Mouse (Mus musculus) heart, embryonic 15.5 days (tissue): ENCODE data around the gene Gpr37l1. TPM values are rescaled to one million over a fixed set of nuclear protein-coding genes. Genes with fewer than 3 reads are reported as not detected.

Source experiments
- ATAC-seq: fragments of 200-750 bp; cut with Nextera tagmentation; replicated peaks from 2 replicates; pipeline ENCODE4 v1.8.0; 2017; ENCODE audit warnings: low read depth, moderate TSS enrichment; ENCODE audit not compliant: insufficient number of reproducible peaks, insufficient read depth, low FRiP score
- H3K27ac ChIP-seq: fragments of 300-500 bp; sonication (generic); 2 replicates; pipeline ENCODE4 v1.5.1; 2015; ENCODE audit warnings: mild to moderate bottlenecking, inconsistent platforms
- H3K27me3 ChIP-seq: fragments of 300-500 bp; sonication (generic); 2 replicates; pipeline ENCODE4 v1.6.1; 2015; ENCODE audit warnings: inconsistent platforms
- H3K36me3 ChIP-seq: fragments of 300-500 bp; sonication (generic); 2 replicates; pipeline ENCODE4 v1.6.1; 2015; ENCODE audit warnings: mild to moderate bottlenecking, inconsistent platforms
- H3K4me1 ChIP-seq: fragments of 300-500 bp; sonication (generic); replicated peaks from 2 replicates; pipeline ENCODE4 v1.6.1; 2015; ENCODE audit warnings: inconsistent platforms
- H3K4me2 ChIP-seq: fragments of 300-500 bp; sonication (generic); 2 replicates; pipeline ENCODE4 v1.6.1; 2015; ENCODE audit warnings: inconsistent platforms, mild to moderate bottlenecking, moderate library complexity
- H3K4me3 ChIP-seq: fragments of 300-500 bp; sonication (generic); 2 replicates; pipeline ENCODE4 v1.5.1; 2015; ENCODE audit warnings: mild to moderate bottlenecking, inconsistent platforms
- H3K9ac ChIP-seq: fragments of 300-500 bp; sonication (generic); 2 replicates; pipeline ENCODE4 v1.6.1; 2015; ENCODE audit warnings: mild to moderate bottlenecking, inconsistent platforms
- H3K9me3 ChIP-seq: fragments of 300-500 bp; sonication (generic); replicated peaks from 2 replicates; pipeline ENCODE4 v1.6.1; 2016; ENCODE audit warnings: inconsistent platforms
- WGBS: fragments of 180-500 bp; shearing (Covaris S2); methylation state at CpG from one replicate; pipeline ENCODE4 v1.1.7; 2015; ENCODE audit warnings: mixed read lengths; 5-methylcytosine and 5-hydroxymethylcytosine counted together
- polyA plus RNA-seq: library from polyadenylated mRNA; unstranded; fragments of >200 nt; fragmentation: Nextera tagmentation; extraction: Ambion mirVana; gene quantifications from 2 replicates; pipeline ENCODE4 v1.2.1, GENCODE M21; 2015

The Gpr37l1 gene
- polyA plus RNA-seq: 0.06 TPM in 1 of 2 replicates, not detected in the other

DNA sequence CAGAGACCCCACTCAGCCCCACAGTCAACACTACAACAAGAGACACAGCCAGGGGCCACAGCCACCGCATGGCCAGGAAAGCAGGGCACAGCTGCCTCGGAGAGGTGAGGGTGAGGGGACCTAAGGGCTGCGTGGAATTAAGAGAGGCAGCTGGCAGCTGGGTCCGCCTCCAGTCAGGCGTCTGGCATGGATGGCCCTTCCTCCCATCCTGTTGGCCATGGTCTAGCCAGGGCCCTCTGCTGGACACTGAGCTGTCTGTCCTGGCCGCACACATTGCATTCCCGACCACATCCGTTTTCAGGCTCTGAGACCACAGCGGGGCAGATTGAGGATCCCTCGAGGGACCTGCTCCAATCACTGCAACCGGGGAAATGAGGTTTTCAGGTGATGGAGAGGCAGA lies at the start of gene Gpr37l1:
Gene Gpr37l1 (minus strand): TSS at position 247 of the 400 bp plus-strand sequence.
- WGBS: 58% methylated on average over 11 of the region's 11 CpGs
- no peak for ATAC-seq

DNA sequence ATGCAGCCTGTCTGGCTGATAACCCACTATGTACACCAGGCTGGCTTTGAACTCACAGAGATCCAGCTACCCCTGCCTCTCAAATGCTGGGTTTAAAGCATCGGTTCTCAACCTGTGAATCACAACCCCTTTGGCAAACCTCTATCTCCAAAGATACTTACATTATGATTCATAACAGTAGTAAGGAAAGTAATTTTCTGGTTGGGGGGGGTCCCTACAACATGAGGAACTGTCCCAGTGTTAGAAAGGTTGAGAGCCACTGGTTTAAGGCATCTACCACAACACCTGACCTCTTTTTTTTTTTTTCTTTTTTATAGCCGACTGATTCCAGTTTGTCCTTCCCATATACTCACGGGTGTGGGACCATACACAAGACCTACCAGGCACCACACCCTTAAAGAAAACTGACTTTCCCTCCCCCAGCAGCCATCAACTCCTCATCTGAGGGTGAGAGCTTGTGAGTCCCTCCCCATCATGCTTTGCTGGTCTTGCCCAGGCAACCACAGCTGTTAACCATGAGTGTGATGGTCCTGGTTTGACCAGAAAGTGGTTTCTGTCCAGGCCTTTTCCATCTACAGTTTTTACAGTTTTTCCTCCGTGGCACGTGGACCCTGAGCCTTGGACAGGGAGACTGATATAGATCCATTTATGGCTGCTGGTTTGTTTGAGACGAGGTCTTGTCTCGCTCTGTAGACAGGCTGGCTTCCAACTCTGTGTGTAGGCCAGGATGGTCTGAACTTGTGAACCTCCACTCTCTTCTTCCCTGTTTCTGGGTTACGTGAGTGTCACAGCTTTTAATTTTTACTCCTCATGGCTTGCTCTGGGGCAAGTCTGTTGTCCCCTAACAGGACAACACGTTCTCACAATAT lies 46.5 kb upstream of the Gpr37l1 start:
- H3K9ac ChIP-seq: no peak overlapping the region
- no peaks in the 10 kb centered on the region for H3K9me3 ChIP-seq
- H3K27me3 ChIP-seq: no peaks in the 10 kb centered on the region
- 82% methylated on average over 9 of the region's 9 CpGs for WGBS
- H3K4me3 ChIP-seq: no peak overlapping the region
- ATAC-seq: no peak
- no peaks in the 10 kb centered on the region for H3K36me3 ChIP-seq
- no peaks in the 10 kb centered on the region for H3K4me1 ChIP-seq
- H3K27ac ChIP-seq: no peak overlapping the region
- H3K4me2 ChIP-seq: no peak overlapping the region

More for the DNA sequence above, at the start of gene Gpr37l1:
- Histone ChIP-seq H3K4me3 (no peak within 1 kb of the TSS), H3K27me3 (peaks cover 82% of the 10 kb centered on the region), H3K27ac (no peak within 1 kb of the TSS), H3K36me3 (no peaks in the 10 kb centered on the region), H3K4me1 (peaks cover 11% of the 10 kb centered on the region), H3K9me3 (no peaks in the 10 kb centered on the region), H3K9ac (no peak within 1 kb of the TSS), H3K4me2 (no peak within 1 kb of the TSS)

DNA sequence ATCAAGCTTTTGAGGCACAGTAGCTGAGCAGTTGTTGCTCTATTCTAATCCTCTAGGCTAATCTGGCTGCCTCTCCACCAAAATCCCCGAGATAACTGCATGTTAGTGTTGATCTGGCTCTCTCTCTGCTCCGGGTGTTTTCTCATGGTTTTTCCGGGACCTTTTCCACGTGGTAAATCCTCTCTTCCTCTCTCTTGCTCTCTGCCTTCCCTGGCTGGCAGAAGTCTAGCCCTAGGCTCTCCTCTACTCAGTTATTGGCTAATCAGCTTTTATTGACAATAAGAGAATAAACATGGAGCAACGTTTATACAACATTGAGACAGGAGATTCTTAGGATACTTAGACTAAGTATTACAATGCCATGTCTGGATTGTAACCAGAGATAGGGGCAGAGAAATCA lies 42.9 kb upstream of the Gpr37l1 start:
- no peak for ATAC-seq
- Histone ChIP-seq H3K27ac (no peak overlapping the region), H3K27me3 (no peaks in the 10 kb centered on the region), H3K36me3 (no peaks in the 10 kb centered on the region), H3K4me1 (no peaks in the 10 kb centered on the region; the same call in 1 of the 2 replicates), H3K4me2 (no peak overlapping the region), H3K4me3 (no peak overlapping the region), H3K9ac (no peak overlapping the region), H3K9me3 (no peaks in the 10 kb centered on the region)
- WGBS: 41% methylated on average over 5 of the region's 5 CpGs

DNA sequence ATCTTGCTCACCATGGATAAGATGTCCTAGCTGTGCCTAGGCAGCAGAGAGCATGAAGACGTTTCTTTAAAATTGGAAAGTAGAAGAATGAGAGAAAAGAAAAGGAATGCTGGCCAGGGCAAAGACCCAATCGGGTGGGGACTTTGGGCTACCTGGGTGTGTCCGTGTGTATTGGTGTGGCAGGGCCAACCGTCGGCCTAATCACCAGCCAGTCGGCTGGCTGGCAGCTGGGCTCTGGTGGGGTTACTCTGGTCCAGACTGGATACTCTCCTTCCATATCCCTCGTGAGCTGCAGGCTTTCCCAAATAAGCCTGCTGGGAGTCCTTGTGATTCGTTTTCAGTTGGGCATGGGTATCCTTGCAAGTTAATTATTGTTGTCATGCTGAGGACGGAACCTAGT lies 41.2 kb upstream of the Gpr37l1 start:
- WGBS: 74% methylated on average over 9 of the region's 9 CpGs
- no peak overlapping the region for H3K9ac ChIP-seq
- H3K4me3 ChIP-seq: no peak overlapping the region
- no peak overlapping the region for H3K27ac ChIP-seq
- no peaks in the 10 kb centered on the region for H3K36me3 ChIP-seq
- no peaks in the 10 kb centered on the region for H3K9me3 ChIP-seq
- H3K4me1 ChIP-seq: peaks cover 11% of the 10 kb centered on the region
- no peak overlapping the region for H3K4me2 ChIP-seq
- no peak for ATAC-seq
- H3K27me3 ChIP-seq: peaks cover 4% of the 10 kb centered on the region; the same call in 1 of the 2 replicates

DNA sequence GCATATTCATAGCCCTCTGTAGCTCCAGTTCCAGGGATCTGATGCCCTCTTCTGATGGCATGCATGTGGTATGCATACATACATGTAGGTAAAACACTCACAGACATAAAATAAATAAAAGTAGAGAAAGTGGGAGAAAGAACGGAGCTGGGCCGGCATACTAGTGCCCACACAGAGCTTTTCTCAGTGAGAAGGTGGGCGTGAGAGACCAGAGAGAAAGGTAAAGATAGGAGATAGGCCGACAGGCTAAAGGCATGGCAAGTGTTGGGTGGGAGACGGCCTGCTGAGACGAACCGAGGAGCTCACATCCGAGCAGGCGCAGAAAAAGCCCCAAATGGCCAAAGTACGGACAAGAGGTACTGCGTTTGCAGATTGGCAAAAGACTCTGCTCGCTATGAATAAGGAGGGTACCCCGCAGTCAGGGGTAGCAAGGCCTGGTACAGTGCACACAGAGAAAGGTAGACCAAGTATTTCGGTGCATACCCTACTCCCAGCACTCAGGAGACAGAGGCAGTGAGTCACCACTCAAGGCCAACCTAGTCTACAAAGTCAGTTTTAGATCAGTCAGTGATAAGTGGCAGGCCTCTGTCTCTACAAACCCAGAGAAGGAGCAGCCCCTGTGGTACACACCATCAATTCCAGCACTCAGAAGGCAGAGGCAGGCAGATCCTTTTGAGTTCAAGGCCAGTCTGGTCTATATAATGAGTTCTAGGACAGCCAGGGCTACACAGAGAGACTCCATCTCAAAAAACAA lies 39.3 kb upstream of the Gpr37l1 start:
- Histone ChIP-seq H3K36me3 (no peaks in the 10 kb centered on the region), H3K27ac (no peak overlapping the region), H3K9ac (no peak overlapping the region), H3K4me2 (no peak overlapping the region), H3K27me3 (peaks cover 6% of the 10 kb centered on the region; the same call in 1 of the 2 replicates), H3K4me3 (no peak overlapping the region), H3K9me3 (no peaks in the 10 kb centered on the region), H3K4me1 (peaks cover 11% of the 10 kb centered on the region)
- WGBS: 88% methylated on average over 14 of the region's 14 CpGs
- ATAC-seq: no peak

DNA sequence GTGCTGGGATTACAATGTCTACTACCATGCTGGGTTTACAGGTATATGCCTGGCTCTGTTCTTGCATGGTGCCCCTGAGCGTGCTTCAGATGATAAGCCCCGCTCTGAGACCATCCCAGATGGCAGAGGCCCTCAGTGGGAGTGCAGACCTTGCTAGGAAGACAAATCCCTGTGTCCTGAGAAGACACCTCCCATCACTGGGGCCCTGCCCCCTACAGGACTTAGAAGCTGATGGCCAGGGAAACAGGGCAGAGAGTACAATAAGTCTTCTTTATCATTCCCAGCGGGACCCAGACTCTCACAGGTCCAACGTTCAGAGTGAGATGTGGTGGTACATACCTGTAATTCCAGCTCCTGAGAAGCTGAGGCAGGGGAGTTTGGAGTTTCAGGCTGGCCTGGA lies 37.8 kb upstream of the Gpr37l1 start:
- Histone ChIP-seq H3K27me3 (peaks cover 14% of the 10 kb centered on the region), H3K9ac (no peak overlapping the region), H3K27ac (no peak overlapping the region), H3K4me3 (no peak overlapping the region), H3K9me3 (no peaks in the 10 kb centered on the region), H3K4me2 (no peak overlapping the region), H3K4me1 (peaks cover 11% of the 10 kb centered on the region), H3K36me3 (no peaks in the 10 kb centered on the region)
- no peak for ATAC-seq
- 54% methylated on average over 4 of the region's 4 CpGs for WGBS

DNA sequence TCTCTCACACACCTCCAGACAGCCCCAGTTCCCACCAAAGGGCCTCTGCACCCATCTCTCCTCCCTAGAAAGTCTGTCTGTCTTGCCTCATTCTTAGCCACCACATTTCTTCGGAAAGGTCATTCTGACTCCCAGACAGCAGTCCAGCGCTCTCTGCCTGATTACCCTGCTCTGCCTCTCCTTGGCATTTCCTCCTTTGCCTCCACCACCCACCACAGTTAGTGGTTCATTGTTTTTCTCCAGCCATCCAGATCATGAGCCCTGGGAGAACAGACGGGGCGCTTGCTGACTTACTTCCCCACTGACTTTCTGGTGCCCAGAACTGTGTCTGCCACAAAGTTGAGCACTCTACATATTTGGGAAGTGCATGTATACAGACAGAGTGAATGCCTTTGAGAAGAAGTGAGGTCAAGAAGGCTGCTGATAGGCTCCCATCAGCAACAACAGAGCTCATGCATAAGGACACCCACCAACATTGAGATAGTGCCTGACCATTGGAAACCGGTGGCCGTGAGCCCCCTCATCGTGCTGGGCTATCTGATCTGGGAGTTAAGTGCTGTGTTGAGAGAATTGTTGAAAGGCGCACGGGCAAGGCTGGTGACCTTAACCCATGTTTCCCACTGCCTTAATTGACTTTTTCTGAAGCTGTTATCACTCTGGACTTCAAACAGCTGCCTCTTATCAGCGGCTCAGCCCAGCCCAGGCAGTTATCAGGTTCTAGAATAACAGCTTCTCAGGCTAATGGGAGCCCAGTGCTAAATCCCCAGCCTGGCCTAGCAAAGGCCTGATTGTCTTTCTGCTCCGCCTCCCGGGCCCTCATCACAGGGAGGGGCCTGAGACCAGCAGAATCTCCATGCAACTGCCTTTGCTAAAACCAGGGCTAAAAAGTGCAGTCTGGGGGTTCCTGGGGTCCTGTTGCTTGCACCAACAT lies 37.0 kb upstream of the Gpr37l1 start:
- H3K27ac ChIP-seq: no peak overlapping the region
- peaks cover 14% of the 10 kb centered on the region for H3K4me1 ChIP-seq
- WGBS: 28% methylated on average over 12 of the region's 12 CpGs
- H3K27me3 ChIP-seq: peaks cover 14% of the 10 kb centered on the region
- no peak overlapping the region for H3K9ac ChIP-seq
- no peak overlapping the region for H3K4me3 ChIP-seq
- H3K9me3 ChIP-seq: no peaks in the 10 kb centered on the region
- H3K36me3 ChIP-seq: no peaks in the 10 kb centered on the region
- no peak overlapping the region for H3K4me2 ChIP-seq
- ATAC-seq: 0 out of 2 replicates have a peak, but pooled peaks have one; percentile 27

DNA sequence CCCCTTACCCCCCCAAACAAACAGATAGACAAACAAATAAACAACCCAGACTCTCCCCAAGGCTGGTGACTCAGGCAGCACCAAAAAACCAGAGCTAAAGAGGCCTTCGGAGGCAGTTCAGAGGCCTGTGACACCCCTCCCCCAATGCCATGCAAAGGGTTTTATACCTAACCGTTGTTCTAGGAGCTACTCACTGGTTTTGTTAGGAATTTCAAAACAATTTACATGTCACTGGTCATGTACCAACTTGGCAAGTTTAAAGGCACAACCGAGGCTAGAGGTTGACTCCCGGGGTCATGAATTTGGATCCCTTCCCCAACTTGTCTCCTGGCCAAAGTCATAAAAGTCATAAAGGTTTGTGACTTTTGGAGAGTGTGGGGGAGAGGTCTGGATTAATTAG lies 32.9 kb upstream of the Gpr37l1 start:
- Histone ChIP-seq H3K9ac (no peak overlapping the region), H3K27me3 (peaks cover 17% of the 10 kb centered on the region), H3K4me3 (no peak overlapping the region), H3K9me3 (no peaks in the 10 kb centered on the region), H3K36me3 (no peaks in the 10 kb centered on the region), H3K4me1 (peaks cover 20% of the 10 kb centered on the region), H3K27ac (no peak overlapping the region), H3K4me2 (no peak overlapping the region)
- ATAC-seq: no peak
- 78% methylated on average over 4 of the region's 4 CpGs for WGBS

DNA sequence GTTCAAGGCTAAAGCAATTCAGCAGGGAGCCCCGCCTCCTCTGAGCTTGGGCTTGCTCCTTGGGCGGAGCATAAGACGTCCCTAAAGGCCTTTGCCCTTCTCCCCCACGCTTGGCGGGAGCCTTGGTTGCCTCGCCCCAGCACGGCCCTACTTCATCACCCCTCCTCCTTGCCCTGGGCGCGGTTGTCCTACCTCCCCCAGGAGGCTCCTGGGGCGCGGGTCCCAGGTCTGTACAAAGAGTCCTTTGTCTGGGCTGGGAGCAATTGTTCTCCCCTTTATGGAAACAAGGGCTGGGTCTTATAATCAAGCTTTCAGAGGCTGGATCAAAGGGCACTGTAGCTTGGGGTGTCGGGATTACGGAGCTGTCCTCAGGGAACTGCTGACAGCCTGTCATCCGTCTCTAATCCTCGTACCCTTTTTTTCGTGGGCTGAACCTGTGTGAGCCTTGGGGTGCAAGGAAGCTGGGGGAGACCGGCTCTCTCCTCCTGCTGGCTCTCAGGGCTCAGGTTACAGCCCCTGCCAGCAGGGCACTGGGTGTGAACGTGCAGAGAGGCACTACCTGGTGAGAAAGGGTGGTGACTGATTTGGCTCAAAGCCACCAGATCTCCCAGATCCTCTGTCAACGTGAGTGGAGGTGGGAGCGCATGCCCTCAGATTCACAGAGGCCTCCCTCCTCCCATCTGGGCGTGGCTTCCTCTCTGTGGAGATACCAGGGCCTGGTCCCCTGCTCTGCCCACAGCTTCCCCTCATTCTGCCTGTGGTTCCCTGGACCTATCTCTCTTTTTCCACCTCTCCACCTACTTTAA lies 31.7 kb upstream of the Gpr37l1 start:
- peak overlapping the region; percentile 35 for H3K4me2 ChIP-seq
- H3K9ac ChIP-seq: no peak overlapping the region
- no peak overlapping the region for H3K27ac ChIP-seq
- ATAC-seq: 0 out of 2 replicates have a peak, but pooled peaks have one; percentile 38
- no peaks in the 10 kb centered on the region for H3K9me3 ChIP-seq
- H3K4me3 ChIP-seq: no peak overlapping the region
- H3K27me3 ChIP-seq: peaks cover 17% of the 10 kb centered on the region
- 6% methylated on average over 21 of the region's 21 CpGs for whole genome bisulfite sequencing
- peaks cover 9% of the 10 kb centered on the region for H3K4me1 ChIP-seq
- H3K36me3 ChIP-seq: no peaks in the 10 kb centered on the region

DNA sequence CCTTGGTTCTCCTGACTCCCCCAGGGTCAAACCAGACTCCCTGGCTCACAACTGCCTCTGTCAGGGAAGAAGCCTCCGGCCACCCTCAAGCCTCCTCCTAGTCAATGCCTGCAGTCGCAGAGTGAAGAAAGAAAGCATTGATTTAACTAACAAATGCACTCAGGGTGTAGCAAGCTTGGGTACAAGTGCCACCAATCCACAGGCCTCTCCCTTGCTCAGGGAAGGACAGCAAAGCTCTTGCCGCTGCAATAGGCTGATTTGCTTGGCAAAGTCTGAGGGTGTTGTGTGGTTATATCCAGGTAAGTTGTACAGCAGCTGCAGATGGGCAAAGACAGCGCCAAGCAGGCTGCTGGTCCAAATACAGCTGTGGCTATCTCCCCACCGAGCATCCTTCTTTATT lies 30.9 kb upstream of the Gpr37l1 start:
- Histone ChIP-seq H3K36me3 (no peaks in the 10 kb centered on the region), H3K4me2 (no peak overlapping the region), H3K27me3 (peaks cover 11% of the 10 kb centered on the region), H3K9me3 (no peaks in the 10 kb centered on the region), H3K4me3 (no peak overlapping the region), H3K9ac (no peak overlapping the region), H3K4me1 (peaks cover 9% of the 10 kb centered on the region), H3K27ac (no peak overlapping the region)
- WGBS: 53% methylated on average over 5 of the region's 5 CpGs
- ATAC-seq: no peak
